Mouse (Mus musculus) forebrain, embryonic 14.5 days (tissue): ENCODE data around the gene Itgb4. TPM values are rescaled to one million over a fixed set of nuclear protein-coding genes. Genes with fewer than 3 reads are reported as not detected.
A peak's percentile ranks its signal among the peaks of the same experiment; 100 is the strongest.

Experiments used
- ATAC-seq: fragments of 200-750 bp; cut with Nextera tagmentation; 2 replicates; pipeline ENCODE4 v1.8.0; 2017; ENCODE audit warnings: mild to moderate bottlenecking, moderate library complexity
- DNase-seq: peaks from one replicate; pipeline ENCODE4 v3.0.0-alpha.2; 2015; ENCODE audit warnings: low spot score
- H3K27ac ChIP-seq: fragments of 300-500 bp; sonication (generic); 2 replicates; pipeline ENCODE4 v1.5.1; 2014; ENCODE audit warnings: low read depth, mild to moderate bottlenecking, control low read depth, low read length, moderate library complexity
- H3K27me3 ChIP-seq: fragments of 300-500 bp; sonication (generic); replicated peaks from 2 replicates; pipeline ENCODE4 v1.6.1; 2014; ENCODE audit warnings: low read length, control low read depth, mixed read lengths; ENCODE audit not compliant: control insufficient read depth, insufficient read depth
- H3K36me3 ChIP-seq: fragments of 300-500 bp; sonication (generic); 2 replicates; pipeline ENCODE4 v1.6.1; 2014; ENCODE audit warnings: low read length, control low read depth; ENCODE audit not compliant: control insufficient read depth, insufficient read depth
- H3K4me1 ChIP-seq: fragments of 300-500 bp; sonication (generic); 2 replicates; pipeline ENCODE4 v1.6.1; 2014; ENCODE audit warnings: antibody characterized with exemption, low read length, control low read depth; ENCODE audit not compliant: control insufficient read depth, insufficient read depth
- H3K4me2 ChIP-seq: fragments of 300-500 bp; sonication (generic); 2 replicates; pipeline ENCODE4 v1.6.1; 2014; ENCODE audit warnings: mild to moderate bottlenecking, control low read depth, low read length
- H3K4me3 ChIP-seq: fragments of 300-500 bp; sonication (generic); 2 replicates; pipeline ENCODE4 v1.5.1; 2014; ENCODE audit warnings: low read depth, low read length, control low read depth
- H3K9ac ChIP-seq: fragments of 300-500 bp; sonication (generic); 2 replicates; pipeline ENCODE4 v1.6.1; 2014; ENCODE audit warnings: mild to moderate bottlenecking, low read length, control low read depth, moderate library complexity
- H3K9me3 ChIP-seq: fragments of 300-500 bp; sonication (generic); replicated peaks from 2 replicates; pipeline ENCODE4 v1.6.1; 2016; ENCODE audit warnings: low read length, control low read depth, mixed read lengths; ENCODE audit not compliant: control insufficient read depth
- WGBS: fragments of 180-500 bp; shearing (Covaris S2); extraction: QIAGEN DNeasy Blood & Tissue Kit; methylation state at CpG from one replicate; pipeline ENCODE4 v1.1.7; 2014; 5-methylcytosine and 5-hydroxymethylcytosine counted together
- polyA plus RNA-seq: library from polyadenylated mRNA; unstranded; fragments of >200 nt; fragmentation: Nextera tagmentation; extraction: Ambion mirVana; gene quantifications from 2 replicates; pipeline ENCODE4 v1.2.1, GENCODE M21; 2014

Gene Itgb4
- polyA plus RNA-seq, 1 experiment from 2014 or later, result 0.48 TPM

- H3K9me3 ChIP-seq, result no peaks in the 10 kb centered on the region
- ATAC-seq (no peak), DNase-seq (no peak)
- no peak overlapping the region for H3K27ac ChIP-seq
- no peaks in the 10 kb centered on the region for H3K4me1 ChIP-seq
- H3K27me3 ChIP-seq, result no peaks in the 10 kb centered on the region
- H3K36me3 ChIP-seq, result peaks cover 84% of the 10 kb centered on the region
- no peak overlapping the region for H3K9ac ChIP-seq
- no peak overlapping the region for H3K4me3 ChIP-seq
- WGBS, result 88% methylated on average over 9 of the region's 9 CpGs
- H3K4me2 ChIP-seq, result no peak overlapping the region
Observed at GRCm38 (mm10) chr11:115962651-115963412, 11.7 kb upstream of the Itgb4 start.

GRCm38 (mm10) chr11:115964977-115965604 is 9.4 kb upstream of the Itgb4 start:
- no peaks in the 10 kb centered on the region for H3K4me1 ChIP-seq
- no peaks in the 10 kb centered on the region for H3K27me3 ChIP-seq
- no peak overlapping the region for H3K27ac ChIP-seq
- no peak overlapping the region for H3K4me3 ChIP-seq
- peaks cover 69% of the 10 kb centered on the region for H3K36me3 ChIP-seq
- no peaks in the 10 kb centered on the region for H3K9me3 ChIP-seq
- DNase-seq (no peak), ATAC-seq (no peak)
- no peak overlapping the region for H3K9ac ChIP-seq
- H3K4me2 ChIP-seq, result no peak overlapping the region
- WGBS, result 90% methylated on average over 10 of the region's 10 CpGs

- no peaks in the 10 kb centered on the region for H3K9me3 ChIP-seq
- peaks cover under 1% of the 10 kb centered on the region for H3K27me3 ChIP-seq
- H3K9ac ChIP-seq, result no peak overlapping the region
- H3K4me2 ChIP-seq, result no peak overlapping the region
- no peaks in the 10 kb centered on the region for H3K4me1 ChIP-seq
- DNase-seq (no peak), ATAC-seq (no peak)
- no peak overlapping the region for H3K4me3 ChIP-seq
- no peak overlapping the region for H3K27ac ChIP-seq
- WGBS, result 75% methylated on average over 5 of the region's 5 CpGs
- H3K36me3 ChIP-seq, result peaks cover 32% of the 10 kb centered on the region
Observed at GRCm38 (mm10) chr11:115968731-115969405, 5.6 kb upstream of the Itgb4 start.

- H3K4me2 ChIP-seq, result no peak overlapping the region
- DNase-seq (no peak), ATAC-seq (no peak)
- 75% methylated on average over 15 of the region's 15 CpGs for WGBS
- H3K9ac ChIP-seq, result no peak overlapping the region
- H3K36me3 ChIP-seq, result peaks cover 20% of the 10 kb centered on the region
- H3K27me3 ChIP-seq, result peaks cover 13% of the 10 kb centered on the region
- no peaks in the 10 kb centered on the region for H3K9me3 ChIP-seq
- H3K4me3 ChIP-seq, result no peak overlapping the region
- H3K27ac ChIP-seq, result no peak overlapping the region
- H3K4me1 ChIP-seq, result no peaks in the 10 kb centered on the region
Observed at GRCm38 (mm10) chr11:115970006-115970673, 4.4 kb upstream of the Itgb4 start.

GRCm38 (mm10) chr11:115971016-115971415 is 3.5 kb upstream of the Itgb4 start:
- Histone ChIP-seq H3K4me2 (no peak overlapping the region), H3K27me3 (peaks cover 19% of the 10 kb centered on the region), H3K27ac (no peak overlapping the region), H3K4me3 (no peak overlapping the region), H3K9me3 (no peaks in the 10 kb centered on the region), H3K36me3 (peaks cover 11% of the 10 kb centered on the region), H3K9ac (no peak overlapping the region), H3K4me1 (no peaks in the 10 kb centered on the region)
- ATAC-seq (no peak), DNase-seq (no peak)
- WGBS, result 76% methylated on average over 6 of the region's 6 CpGs

GRCm38 (mm10) chr11:115975083-115975420 is 543 bp downstream of the Itgb4 start:
- Histone ChIP-seq H3K36me3 (no peaks in the 10 kb centered on the region), H3K9me3 (no peaks in the 10 kb centered on the region), H3K4me2 (peak overlapping the region; percentile 61), H3K27ac (no peak overlapping the region), H3K4me3 (peak overlapping the region; percentile 35), H3K4me1 (no peaks in the 10 kb centered on the region), H3K9ac (peak overlapping the region; percentile 57), H3K27me3 (peaks cover 24% of the 10 kb centered on the region)
- ATAC-seq, result no peak
- 2% methylated on average over 18 of the region's 18 CpGs for WGBS
- DNase-seq, result peak; percentile 46

GRCm38 (mm10) chr11:115975544-115975943 is 1.0 kb downstream of the Itgb4 start:
- DNase-seq (no peak), ATAC-seq (no peak)
- Histone ChIP-seq H3K27me3 (peaks cover 24% of the 10 kb centered on the region), H3K4me3 (no peak overlapping the region), H3K4me2 (no peak overlapping the region), H3K4me1 (no peaks in the 10 kb centered on the region), H3K36me3 (no peaks in the 10 kb centered on the region), H3K9me3 (no peaks in the 10 kb centered on the region), H3K9ac (no peak overlapping the region), H3K27ac (no peak overlapping the region)
- 27% methylated on average over 12 of the region's 12 CpGs for WGBS

GRCm38 (mm10) chr11:115982472-115982871 is 8.0 kb downstream of the Itgb4 start:
- no peaks in the 10 kb centered on the region for H3K27me3 ChIP-seq
- H3K36me3 ChIP-seq, result no peaks in the 10 kb centered on the region
- H3K27ac ChIP-seq, result no peak overlapping the region
- no peak overlapping the region for H3K4me3 ChIP-seq
- WGBS, result 87% methylated on average over 15 of the region's 15 CpGs
- ATAC-seq, result no peak
- H3K4me1 ChIP-seq, result no peaks in the 10 kb centered on the region
- no peaks in the 10 kb centered on the region for H3K9me3 ChIP-seq
- no peak overlapping the region for H3K9ac ChIP-seq
- no peak for DNase-seq
- H3K4me2 ChIP-seq, result no peak overlapping the region
